Mouse (Mus musculus): Measurements from ENCODE around the gene Tmc5. TPM values are rescaled to one million over a fixed set of nuclear protein-coding genes. Genes with fewer than 3 reads are reported as not detected.

Tmc5 gene
- total and polyA plus RNA-seq, 3 experiments = 0.11 TPM; not detected in 2

DNA sequence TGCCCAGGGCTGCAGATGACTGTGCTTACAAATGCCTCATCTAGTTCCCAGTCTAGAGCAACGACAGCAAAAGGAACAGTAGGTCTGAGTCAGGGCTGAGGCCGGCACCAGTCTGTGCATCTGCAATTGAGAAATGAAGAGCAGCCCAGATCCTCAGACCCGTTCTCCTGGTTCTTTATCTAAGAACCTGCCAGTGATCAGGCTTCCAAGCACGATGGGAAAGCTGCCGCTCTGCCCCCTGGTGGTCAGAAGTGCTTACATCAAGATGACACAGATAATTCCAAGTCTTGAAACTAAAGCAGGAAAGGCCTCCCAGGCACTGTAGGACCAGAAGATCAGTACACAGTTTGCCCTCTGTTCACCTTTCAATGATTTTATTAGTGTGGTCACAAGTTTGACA, 91.1 kb downstream of the Tmc5 start:
- TF ChIP-seq POLR2AphosphoS5 (IDR thresholded peaks at IDR 0.05; ENCODE audit: insufficient replicate concordance, low read depth, low read length) (no peak), CTCF (IDR thresholded peaks at IDR 0.05; ENCODE audit: low read depth, low read length) (peak; percentile 30; the same call in 1 of the 2 replicates), GATA2 (IDR thresholded peaks at IDR 0.05; ENCODE audit: borderline replicate concordance, low read depth, low read length) (no peak), GATA1 (IDR thresholded peaks at IDR 0.05; ENCODE audit: borderline replicate concordance, low read length) (no peak), TAL1 (conservative IDR thresholded peaks at IDR 0.05; ENCODE audit: low read depth, low read length) (no peak)
- no peaks in the 10 kb centered on the region for H3K4me1 ChIP-seq (ENCODE audit: insufficient read depth, low read depth, low read length)
- peaks cover 65% of the 10 kb centered on the region for H3K36me3 ChIP-seq (replicated peaks)
- DNase-seq (ENCODE audit: low spot score) (peak; percentile 52), ATAC-seq (ENCODE audit: extremely low read depth, insufficient number of reproducible peaks, low FRiP score, poor library complexity, severe bottlenecking) (peak; percentile 41; the same call in 1 of the 2 replicates)
- no peaks in the 10 kb centered on the region for H3K9me3 ChIP-seq (replicated peaks)
- H3K4me3 ChIP-seq (ENCODE audit: low read depth, low read length) = no peak overlapping the region
- H3K27me3 ChIP-seq (ENCODE audit: insufficient read depth, low read length) = no peaks in the 10 kb centered on the region

DNA sequence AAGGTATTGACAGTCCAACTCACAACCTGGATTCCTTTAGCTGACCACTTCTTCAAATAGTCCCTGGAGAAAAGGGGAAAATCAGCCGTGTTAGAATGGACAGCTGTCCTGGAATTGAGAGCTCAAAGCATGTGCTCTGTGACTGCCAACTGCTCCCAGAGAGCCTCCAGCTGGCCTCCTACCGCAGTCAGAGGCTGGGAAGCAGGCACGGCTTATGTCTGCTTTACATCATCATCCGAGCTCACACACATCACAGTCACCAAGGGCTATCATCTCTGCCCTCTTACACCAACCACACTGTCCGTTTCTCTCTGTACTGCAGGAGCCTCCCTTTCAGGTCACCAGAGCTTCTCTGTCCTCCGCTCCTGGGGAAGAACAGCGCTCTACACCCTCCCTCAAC, 92.0 kb downstream of the Tmc5 start:
- no peaks in the 10 kb centered on the region for H3K27me3 ChIP-seq (ENCODE audit: insufficient read depth, low read length)
- no peaks in the 10 kb centered on the region for H3K4me1 ChIP-seq (ENCODE audit: insufficient read depth, low read depth, low read length)
- peaks cover 73% of the 10 kb centered on the region for H3K36me3 ChIP-seq (replicated peaks)
- no peak for TF ChIP-seq TAL1 (conservative IDR thresholded peaks at IDR 0.05; ENCODE audit: low read depth, low read length)
- no peak for ATAC-seq (ENCODE audit: extremely low read depth, insufficient number of reproducible peaks, low FRiP score, poor library complexity, severe bottlenecking)
- no peaks in the 10 kb centered on the region for H3K9me3 ChIP-seq (replicated peaks)
- no peak overlapping the region for H3K4me3 ChIP-seq (ENCODE audit: low read depth, low read length)
- DNase-seq (ENCODE audit: low spot score) = no peak

DNA sequence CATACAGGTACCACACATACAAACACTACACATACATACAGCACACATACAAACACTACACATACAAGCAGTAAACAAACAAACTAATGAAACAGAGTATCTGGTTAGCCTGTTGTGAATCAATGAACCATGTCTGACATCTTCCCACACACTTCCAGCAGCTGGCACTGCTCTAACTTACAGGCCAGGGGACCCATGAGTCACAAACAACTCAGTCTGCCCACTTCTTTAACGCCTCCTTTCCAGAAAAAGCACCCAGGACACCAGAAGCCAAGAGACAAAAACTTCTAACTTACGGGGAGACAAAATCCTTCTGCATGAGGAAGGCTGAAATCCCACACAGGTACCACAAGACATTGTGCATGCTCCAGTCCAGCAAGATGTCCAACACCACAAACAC, 94.2 kb downstream of the Tmc5 start:
- no peaks in the 10 kb centered on the region for H3K4me1 ChIP-seq (ENCODE audit: insufficient read depth, low read depth, low read length)
- DNase-seq (ENCODE audit: low spot score) (no peak), ATAC-seq (ENCODE audit: extremely low read depth, insufficient number of reproducible peaks, low FRiP score, poor library complexity, severe bottlenecking) (no peak)
- TF ChIP-seq CTCF (IDR thresholded peaks at IDR 0.05; ENCODE audit: low read depth, low read length) (no peak), GATA2 (IDR thresholded peaks at IDR 0.05; ENCODE audit: borderline replicate concordance, low read depth, low read length) (no peak), TAL1 (conservative IDR thresholded peaks at IDR 0.05; ENCODE audit: low read depth, low read length) (no peak), POLR2AphosphoS5 (IDR thresholded peaks at IDR 0.05; ENCODE audit: insufficient replicate concordance, low read depth, low read length) (no peak), GATA1 (IDR thresholded peaks at IDR 0.05; ENCODE audit: borderline replicate concordance, low read length) (no peak)
- H3K27me3 ChIP-seq (ENCODE audit: insufficient read depth, low read length) = no peaks in the 10 kb centered on the region
- peaks cover 92% of the 10 kb centered on the region for H3K36me3 ChIP-seq (replicated peaks)
- H3K9me3 ChIP-seq (replicated peaks) = no peaks in the 10 kb centered on the region
- no peak overlapping the region for H3K4me3 ChIP-seq (ENCODE audit: low read depth, low read length)

DNA sequence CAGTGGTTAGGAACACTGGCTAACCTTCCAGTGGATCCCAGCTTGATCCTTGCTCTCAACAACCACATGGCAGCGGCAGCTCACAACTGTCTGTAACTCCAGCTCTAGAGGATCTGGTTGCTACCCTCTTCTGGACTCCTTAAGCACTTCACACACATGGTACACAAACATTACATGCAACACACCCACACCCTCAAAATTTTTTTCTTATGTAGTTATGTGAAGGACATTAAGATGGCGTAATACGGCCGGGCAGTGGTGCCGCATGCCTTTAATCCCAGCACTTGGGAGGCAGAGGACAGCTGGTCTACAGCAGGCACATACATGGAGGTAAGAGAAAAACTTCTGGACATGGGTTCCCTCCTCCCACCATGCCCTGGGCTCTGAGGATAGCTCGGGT, 99.0 kb downstream of the Tmc5 start:
- Histone ChIP-seq H3K36me3 (replicated peaks) (peaks cover 92% of the 10 kb centered on the region), H3K4me3 (ENCODE audit: low read depth, low read length) (no peak overlapping the region), H3K4me1 (ENCODE audit: insufficient read depth, low read depth, low read length) (peaks cover 3% of the 10 kb centered on the region; the same call in 1 of the 2 replicates), H3K9me3 (replicated peaks) (no peaks in the 10 kb centered on the region), H3K27me3 (ENCODE audit: insufficient read depth, low read length) (no peaks in the 10 kb centered on the region)
- TF ChIP-seq POLR2AphosphoS5 (IDR thresholded peaks at IDR 0.05; ENCODE audit: insufficient replicate concordance, low read depth, low read length) (no peak), GATA2 (IDR thresholded peaks at IDR 0.05; ENCODE audit: borderline replicate concordance, low read depth, low read length) (no peak), TAL1 (conservative IDR thresholded peaks at IDR 0.05; ENCODE audit: low read depth, low read length) (no peak), GATA1 (IDR thresholded peaks at IDR 0.05; ENCODE audit: borderline replicate concordance, low read length) (no peak), CTCF (IDR thresholded peaks at IDR 0.05; ENCODE audit: low read depth, low read length) (no peak)
- no peak for DNase-seq (ENCODE audit: low spot score)
- no peak for ATAC-seq (ENCODE audit: extremely low read depth, insufficient number of reproducible peaks, low FRiP score, poor library complexity, severe bottlenecking)

DNA sequence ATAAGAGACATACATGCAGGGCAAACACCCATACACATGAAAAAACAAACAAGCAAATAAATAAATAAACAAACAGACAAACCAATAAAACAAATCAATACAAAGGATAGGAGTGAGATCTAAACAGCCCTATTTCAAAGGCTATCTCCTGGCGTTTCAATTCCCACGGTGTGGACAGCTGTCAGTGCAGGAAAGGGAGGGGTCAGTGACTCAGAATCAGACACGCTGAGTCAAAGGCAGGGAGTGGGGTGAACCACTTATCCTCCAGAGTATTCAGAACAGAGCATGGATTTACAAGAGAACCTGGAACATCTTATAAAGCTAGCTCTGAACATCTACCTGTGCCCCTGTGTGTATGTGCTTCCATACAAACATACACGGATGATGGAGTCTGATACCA, 100.1 kb downstream of the Tmc5 start:
- Histone ChIP-seq H3K4me1 (ENCODE audit: insufficient read depth, low read depth, low read length) (peaks cover 3% of the 10 kb centered on the region; the same call in 1 of the 2 replicates), H3K4me3 (ENCODE audit: low read depth, low read length) (no peak overlapping the region), H3K27me3 (ENCODE audit: insufficient read depth, low read length) (no peaks in the 10 kb centered on the region), H3K9me3 (replicated peaks) (no peaks in the 10 kb centered on the region), H3K36me3 (replicated peaks) (peaks cover 92% of the 10 kb centered on the region)
- no peak for ATAC-seq (ENCODE audit: extremely low read depth, insufficient number of reproducible peaks, low FRiP score, poor library complexity, severe bottlenecking)
- TF ChIP-seq GATA2 (IDR thresholded peaks at IDR 0.05; ENCODE audit: borderline replicate concordance, low read depth, low read length) (no peak), GATA1 (IDR thresholded peaks at IDR 0.05; ENCODE audit: borderline replicate concordance, low read length) (no peak)
- DNase-seq (ENCODE audit: low spot score) = no peak

DNA sequence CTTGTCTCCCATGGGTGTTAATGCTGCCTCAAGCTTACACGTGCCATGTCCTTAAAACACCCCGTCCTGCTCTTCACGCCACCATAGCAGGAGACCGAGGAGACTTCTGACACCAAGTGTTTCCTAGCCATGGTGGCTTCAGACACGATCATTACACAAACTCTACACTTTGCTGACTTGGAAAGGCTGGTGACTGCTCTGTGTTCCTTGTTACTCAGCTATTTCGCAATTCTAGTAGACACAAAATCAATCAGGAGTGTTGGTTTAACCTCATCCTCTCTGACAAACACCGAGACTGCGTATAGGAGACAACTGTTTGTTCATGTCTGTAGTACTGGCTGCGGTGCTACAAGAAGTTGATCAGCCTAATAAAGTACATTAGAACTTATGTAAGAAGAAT, 101.8 kb downstream of the Tmc5 start:
- Histone ChIP-seq H3K4me3 (ENCODE audit: low read depth, low read length) (no peak overlapping the region), H3K27me3 (ENCODE audit: insufficient read depth, low read length) (no peaks in the 10 kb centered on the region), H3K9me3 (replicated peaks) (no peaks in the 10 kb centered on the region), H3K36me3 (replicated peaks) (peaks cover 92% of the 10 kb centered on the region), H3K4me1 (ENCODE audit: insufficient read depth, low read depth, low read length) (peaks cover 13% of the 10 kb centered on the region)
- ATAC-seq (ENCODE audit: extremely low read depth, insufficient number of reproducible peaks, low FRiP score, poor library complexity, severe bottlenecking) (no peak), DNase-seq (ENCODE audit: low spot score) (no peak)
- TF ChIP-seq GATA1 (IDR thresholded peaks at IDR 0.05; ENCODE audit: borderline replicate concordance, low read length) (no peak), TAL1 (conservative IDR thresholded peaks at IDR 0.05; ENCODE audit: low read depth, low read length) (no peak), CTCF (IDR thresholded peaks at IDR 0.05; ENCODE audit: low read depth, low read length) (no peak), POLR2AphosphoS5 (IDR thresholded peaks at IDR 0.05; ENCODE audit: insufficient replicate concordance, low read depth, low read length) (no peak), GATA2 (IDR thresholded peaks at IDR 0.05; ENCODE audit: borderline replicate concordance, low read depth, low read length) (no peak)

DNA sequence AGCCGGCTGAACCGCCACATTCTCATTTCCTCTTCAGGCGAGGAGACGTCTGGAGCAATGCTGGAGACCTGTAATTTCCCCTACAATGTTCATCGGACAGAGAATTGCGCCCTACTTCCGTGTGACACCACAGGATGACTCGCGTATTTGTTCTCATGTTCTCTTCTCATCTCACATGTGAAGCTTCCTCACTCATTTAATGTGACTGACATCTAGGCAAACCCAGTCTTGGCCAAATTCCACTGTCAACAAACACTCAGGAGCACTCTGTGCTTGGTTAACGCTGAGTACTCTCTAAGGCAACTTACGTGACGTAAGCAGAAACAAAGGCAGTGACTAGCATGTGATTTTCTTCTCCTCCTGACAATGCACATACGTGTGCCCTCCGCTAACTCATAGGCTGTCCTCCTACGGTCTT, 106.1 kb downstream of the Tmc5 start:
- no peaks in the 10 kb centered on the region for H3K9me3 ChIP-seq (replicated peaks)
- no peak overlapping the region for H3K4me3 ChIP-seq (ENCODE audit: low read depth, low read length)
- no peak for ATAC-seq (ENCODE audit: extremely low read depth, insufficient number of reproducible peaks, low FRiP score, poor library complexity, severe bottlenecking)
- no peak for DNase-seq (ENCODE audit: low spot score)
- peaks cover 40% of the 10 kb centered on the region for H3K4me1 ChIP-seq (ENCODE audit: insufficient read depth, low read depth, low read length)
- no peak for TF ChIP-seq POLR2AphosphoS5 (IDR thresholded peaks at IDR 0.05; ENCODE audit: insufficient replicate concordance, low read depth, low read length)
- TF ChIP-seq GATA2 (IDR thresholded peaks at IDR 0.05; ENCODE audit: borderline replicate concordance, low read depth, low read length) = no peak
- no peak for TF ChIP-seq TAL1 (conservative IDR thresholded peaks at IDR 0.05; ENCODE audit: low read depth, low read length)
- no peak for TF ChIP-seq GATA1 (IDR thresholded peaks at IDR 0.05; ENCODE audit: borderline replicate concordance, low read length)
- no peak for TF ChIP-seq CTCF (IDR thresholded peaks at IDR 0.05; ENCODE audit: low read depth, low read length)
- peaks cover 53% of the 10 kb centered on the region for H3K36me3 ChIP-seq (replicated peaks)
- no peaks in the 10 kb centered on the region for H3K27me3 ChIP-seq (ENCODE audit: insufficient read depth, low read length)
